Mouse (Mus musculus) myocyte (in vitro differentiated cells): ENCODE measurements around the gene Zer1. TPM values are rescaled to one million over a fixed set of nuclear protein-coding genes. Genes with fewer than 3 reads are reported as not detected.

Experiments used
- H3K27me3 ChIP-seq: one replicate; pipeline ENCODE4 v1.6.1; 2011; ENCODE audit not compliant: control insufficient read depth, insufficient read depth, insufficient read length
- H3K36me3 ChIP-seq: one replicate; pipeline ENCODE4 v1.6.1; 2011; ENCODE audit not compliant: control insufficient read depth, insufficient read depth
- H3K4me2 ChIP-seq: one replicate; pipeline ENCODE4 v1.6.1; 2011; ENCODE audit warnings: low read depth, control low read depth
- H3K4me3 ChIP-seq: one replicate; pipeline ENCODE4 v1.5.1; 2011; ENCODE audit warnings: mild to moderate bottlenecking, control low read depth, moderate library complexity
- H3K79me2 ChIP-seq: one replicate; pipeline ENCODE4 v1.6.1; 2011; ENCODE audit not compliant: control insufficient read depth, insufficient read depth
- H3ac ChIP-seq: one replicate; pipeline ENCODE4 v1.6.1; 2011; ENCODE audit not compliant: control insufficient read depth, insufficient read length
- CEBPB ChIP-seq: IDR thresholded peaks from 2 replicates; pipeline ENCODE4 v1.6.1; 2011; ENCODE audit warnings: mild to moderate bottlenecking, moderate library complexity; ENCODE audit not compliant: poor library complexity, insufficient read depth, severe bottlenecking
- E2F4 ChIP-seq: IDR thresholded peaks from one replicate; pipeline ENCODE4 v1.6.1; 2011; ENCODE audit warnings: mild to moderate bottlenecking, control low read depth, moderate library complexity; ENCODE audit not compliant: insufficient read depth
- MAX ChIP-seq: IDR thresholded peaks from one replicate; pipeline ENCODE4 v1.6.1; 2011; ENCODE audit warnings: low read depth, mild to moderate bottlenecking, control low read depth
- MYOD1 ChIP-seq, 3 experiments: IDR thresholded peaks; one replicate each; pipeline ENCODE4 v1.6.1; 2011; ENCODE audit warnings: control low read depth in 2 of 3, low read depth in 2 of 3, mild to moderate bottlenecking in 2 of 3, moderate library complexity in 1 of 3; ENCODE audit not compliant: insufficient read length in 2 of 3, control insufficient read depth in 1 of 3
- MYOG ChIP-seq, 3 experiments: IDR thresholded peaks; one replicate each; pipeline ENCODE4 v1.6.1; 2011; ENCODE audit warnings: control low read depth in 2 of 3, low read depth in 2 of 3, mild to moderate bottlenecking in 2 of 3; ENCODE audit not compliant: insufficient read length in 2 of 3, control insufficient read depth in 1 of 3, insufficient read depth in 1 of 3
- POLR2A ChIP-seq: IDR thresholded peaks from one replicate; pipeline ENCODE4 v1.6.1; 2011; ENCODE audit warnings: low read depth, mild to moderate bottlenecking, control low read depth, moderate library complexity; ENCODE audit not compliant: insufficient read length
- POLR2AphosphoS2 ChIP-seq: IDR thresholded peaks from one replicate; pipeline ENCODE4 v1.6.1; 2011; ENCODE audit warnings: low read depth, control low read depth; ENCODE audit not compliant: insufficient read length
- REST ChIP-seq: IDR thresholded peaks from one replicate; pipeline ENCODE4 v1.6.1; 2011; ENCODE audit warnings: mild to moderate bottlenecking, control low read depth, moderate library complexity; ENCODE audit not compliant: insufficient read depth, insufficient read length
- SRF ChIP-seq: IDR thresholded peaks from one replicate; pipeline ENCODE4 v1.6.1; 2011; ENCODE audit warnings: low read depth; ENCODE audit not compliant: control insufficient read depth, insufficient read length
- TCF12 ChIP-seq: IDR thresholded peaks from one replicate; pipeline ENCODE4 v1.6.1; 2011; ENCODE audit warnings: mild to moderate bottlenecking, control low read depth; ENCODE audit not compliant: poor library complexity, insufficient read depth, severe bottlenecking
- TCF3 ChIP-seq: IDR thresholded peaks from one replicate; pipeline ENCODE4 v1.6.1; 2011; ENCODE audit warnings: low read depth, control low read depth; ENCODE audit not compliant: insufficient read length
- USF1 ChIP-seq: IDR thresholded peaks from one replicate; pipeline ENCODE4 v1.6.1; 2011; ENCODE audit warnings: low read depth, mild to moderate bottlenecking, control low read depth, moderate library complexity
- polyA plus RNA-seq: library from polyadenylated mRNA; unstranded; fragments of >200 nt; fragmentation: generic; extraction: Trizol; gene quantifications from one replicate; pipeline ENCODE4 v1.2.1, GENCODE M21; 2012; ENCODE audit warnings: missing spikeins

Gene Zer1
- 13.1 TPM for polyA plus RNA-seq

DNA sequence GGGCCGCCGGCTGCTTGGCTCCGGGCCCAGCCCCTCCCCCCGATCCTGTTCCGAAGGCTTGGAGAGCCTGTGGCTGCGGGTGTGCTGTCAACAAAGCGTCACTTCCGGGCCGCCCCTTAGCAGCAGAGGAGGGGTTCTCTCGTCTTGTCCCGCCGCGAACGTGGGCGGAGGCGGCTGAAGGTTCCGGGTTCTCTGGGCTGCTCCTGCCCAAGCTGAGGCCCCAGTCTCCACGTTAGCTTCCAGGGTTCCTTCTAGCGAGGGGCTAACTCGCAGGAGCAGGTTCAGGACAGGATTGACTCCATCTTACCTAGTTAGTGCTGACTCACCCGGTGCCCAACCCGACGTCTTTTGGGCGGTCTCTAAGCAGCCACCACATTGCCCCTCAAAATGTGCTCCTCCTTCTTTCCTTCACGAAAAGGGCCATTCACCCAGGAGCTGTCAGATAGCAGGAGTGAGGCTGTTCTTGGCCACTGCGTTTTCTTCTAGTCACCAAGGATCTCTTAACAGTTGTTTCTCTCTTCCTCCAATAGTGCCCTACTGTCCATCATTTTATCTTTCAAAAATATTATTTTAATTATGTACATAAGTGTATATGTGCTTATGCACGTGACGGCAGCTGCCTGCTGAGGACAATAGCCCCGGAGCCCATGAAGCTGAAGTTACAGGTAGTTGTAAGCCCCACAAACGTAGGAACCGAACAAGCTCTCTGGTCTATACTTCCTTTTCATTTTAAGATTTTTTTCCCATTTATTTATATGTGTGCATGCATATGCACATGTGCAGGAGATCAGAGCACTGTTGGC is at the start of gene Zer1:
Gene Zer1 (minus strand): TSS at position 114 of the 803 bp plus-strand sequence.
- peak within 1 kb of the TSS; percentile 81 for H3K4me3 ChIP-seq
- peak within 1 kb of the TSS; percentile 100 for H3K4me2 ChIP-seq
- H3K79me2 ChIP-seq, result peaks cover 9% of the 10 kb centered on the region
- H3ac ChIP-seq, result peak within 1 kb of the TSS; percentile 4
- peak in 1 of 3 experiments; percentile 11 for TF ChIP-seq MYOG (IDR thresholded peaks at IDR 0.05; ENCODE audit: control insufficient read depth in 1 of 3, insufficient read depth in 1 of 3, insufficient read length in 2 of 3, low read depth in 2 of 3)
- TF ChIP-seq REST, result no peak
- TF ChIP-seq POLR2AphosphoS2, result peak; percentile 84
- peak; percentile 87 for TF ChIP-seq POLR2A
- no peaks in the 10 kb centered on the region for H3K36me3 ChIP-seq
- H3K27me3 ChIP-seq, result no peaks in the 10 kb centered on the region

GRCm38 (mm10) chr2:30173541-30174240 is 49.3 kb upstream of the Zer1 start:
- Histone ChIP-seq H3K36me3 (peaks cover 5% of the 10 kb centered on the region), H3K4me2 (no peak overlapping the region)

GRCm38 (mm10) chr2:30171997-30172382 is 47.6 kb upstream of the Zer1 start:
- peak overlapping the region; percentile 92 for H3K4me2 ChIP-seq
- H3ac ChIP-seq, result peak overlapping the region; percentile 10
- peaks cover 5% of the 10 kb centered on the region for H3K36me3 ChIP-seq
- H3K4me3 ChIP-seq, result peak overlapping the region; percentile 18
- H3K27me3 ChIP-seq, result no peaks in the 10 kb centered on the region
- TF ChIP-seq MYOD1 (IDR thresholded peaks at IDR 0.05; ENCODE audit: control insufficient read depth in 1 of 3, insufficient read length in 2 of 3, low read depth in 2 of 3) (no peak), TCF3 (no peak), TCF12 (no peak), CEBPB (no peak), REST (no peak)
- H3K79me2 ChIP-seq, result no peaks in the 10 kb centered on the region

More at GRCm38 (mm10) chr2:30173541-30174240, 49.3 kb upstream of the Zer1 start:
- H3ac ChIP-seq, result no peak overlapping the region
- TF ChIP-seq MYOG (IDR thresholded peaks at IDR 0.05; ENCODE audit: control insufficient read depth in 1 of 3, insufficient read depth in 1 of 3, insufficient read length in 2 of 3, low read depth in 2 of 3), result no peak
- no peak for TF ChIP-seq POLR2A
- TF ChIP-seq MAX, result no peak
- TF ChIP-seq REST, result no peak
- TF ChIP-seq TCF3, result no peak
- TF ChIP-seq POLR2AphosphoS2, result no peak
- TF ChIP-seq TCF12, result no peak
- TF ChIP-seq CEBPB, result no peak
- no peak for TF ChIP-seq USF1
- H3K27me3 ChIP-seq, result no peaks in the 10 kb centered on the region
- H3K79me2 ChIP-seq, result no peaks in the 10 kb centered on the region
- no peak overlapping the region for H3K4me3 ChIP-seq

- peak; percentile 92 for TF ChIP-seq POLR2A
- no peak for TF ChIP-seq TCF12
- no peak for TF ChIP-seq SRF
- TF ChIP-seq MAX, result no peak
- TF ChIP-seq TCF3, result no peak
- TF ChIP-seq POLR2AphosphoS2, result peak; percentile 84
- no peak for TF ChIP-seq CEBPB
- TF ChIP-seq MYOD1 (IDR thresholded peaks at IDR 0.05; ENCODE audit: control insufficient read depth in 1 of 3, insufficient read length in 2 of 3, low read depth in 2 of 3), result peak in 1 of 3 experiments; percentile 55
- TF ChIP-seq E2F4, result no peak
- peak; percentile 2 for TF ChIP-seq USF1
- TF ChIP-seq MYOG (IDR thresholded peaks at IDR 0.05; ENCODE audit: control insufficient read depth in 1 of 3, insufficient read depth in 1 of 3, insufficient read length in 2 of 3, low read depth in 2 of 3), result peak in 1 of 3 experiments; percentile 24
- H3K79me2 ChIP-seq, result no peaks in the 10 kb centered on the region
- H3K4me2 ChIP-seq, result peak within 1 kb of the TSS; percentile 92
- peak within 1 kb of the TSS; percentile 18 for H3K4me3 ChIP-seq
- no peaks in the 10 kb centered on the region for H3K27me3 ChIP-seq
- peak within 1 kb of the TSS; percentile 10 for H3ac ChIP-seq
- H3K36me3 ChIP-seq, result peaks cover 5% of the 10 kb centered on the region
Observed at GRCm38 (mm10) chr2:30171371-30171996, 47.1 kb upstream of the Zer1 start, which contains the start of gene Endog. Gene Endog (plus strand): TSS chr2:30171493.

- Histone ChIP-seq H3K4me2 (no peak overlapping the region), H3K36me3 (no peaks in the 10 kb centered on the region), H3ac (no peak overlapping the region), H3K79me2 (no peaks in the 10 kb centered on the region), H3K27me3 (no peaks in the 10 kb centered on the region), H3K4me3 (no peak overlapping the region)
- no peak for TF ChIP-seq TCF3
- no peak for TF ChIP-seq MAX
- no peak for TF ChIP-seq SRF
- no peak for TF ChIP-seq USF1
- no peak for TF ChIP-seq E2F4
- no peak for TF ChIP-seq CEBPB
- TF ChIP-seq MYOD1 (IDR thresholded peaks at IDR 0.05; ENCODE audit: control insufficient read depth in 1 of 3, insufficient read length in 2 of 3, low read depth in 2 of 3), result no peak
Observed at GRCm38 (mm10) chr2:30166677-30167076, 42.3 kb upstream of the Zer1 start.
